Mouse (Mus musculus): Measurements from ENCODE around the gene Tmem145.

DNA sequence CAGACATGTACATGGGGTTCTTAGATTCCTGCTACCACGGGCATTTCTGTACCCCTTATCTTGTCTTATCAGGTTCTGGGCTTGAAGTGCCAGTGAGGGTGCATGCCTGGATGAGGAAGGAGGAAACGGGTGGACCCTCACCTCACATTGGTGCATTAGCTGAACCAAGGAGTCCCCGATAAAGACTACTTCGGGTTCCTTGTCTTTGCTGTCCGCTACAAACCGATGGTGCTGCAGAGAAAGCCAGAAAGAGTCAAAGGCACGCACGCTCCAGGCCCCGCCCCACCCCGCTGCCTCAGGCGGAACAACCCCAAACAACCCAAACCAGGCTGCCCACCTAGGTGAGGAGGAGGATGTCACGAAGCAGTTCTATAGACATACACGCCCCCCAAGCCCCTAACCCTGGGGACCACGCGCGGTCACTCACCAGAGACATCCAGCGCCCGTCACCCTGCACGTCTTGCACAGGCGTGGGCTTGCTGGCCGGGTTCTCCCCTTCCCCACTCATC is 8.9 kb upstream of the Tmem145 start:
- TF ChIP-seq CTCF (IDR thresholded peaks at IDR 0.05; ENCODE audit: low read depth, low read length) (no peak), POLR2A (IDR thresholded peaks at IDR 0.05; ENCODE audit: borderline replicate concordance, low read depth, low read length) (no peak)

All from bone marrow macrophage, adult 2 months (primary cell).